Mouse (Mus musculus) heart, embryonic 15.5 days (tissue): Measurements from ENCODE around the gene Bcl2. TPM values are rescaled to one million over a fixed set of nuclear protein-coding genes. Genes with fewer than 3 reads are reported as not detected.
"Not testable (repeated sequence)": the region's sequence is repeated elsewhere in the genome, so short reads cannot be mapped to it uniquely, and the experiment has no call there.

Experiments used
- ATAC-seq: fragments of 200-750 bp; cut with Nextera tagmentation; replicated peaks from 2 replicates; pipeline ENCODE4 v1.8.0; 2017; ENCODE audit warnings: low read depth, moderate TSS enrichment; ENCODE audit not compliant: insufficient number of reproducible peaks, insufficient read depth, low FRiP score
- H3K27ac ChIP-seq: fragments of 300-500 bp; sonication (generic); 2 replicates; pipeline ENCODE4 v1.5.1; 2015; ENCODE audit warnings: mild to moderate bottlenecking, inconsistent platforms
- H3K27me3 ChIP-seq: fragments of 300-500 bp; sonication (generic); 2 replicates; pipeline ENCODE4 v1.6.1; 2015; ENCODE audit warnings: inconsistent platforms
- H3K36me3 ChIP-seq: fragments of 300-500 bp; sonication (generic); 2 replicates; pipeline ENCODE4 v1.6.1; 2015; ENCODE audit warnings: mild to moderate bottlenecking, inconsistent platforms
- H3K4me1 ChIP-seq: fragments of 300-500 bp; sonication (generic); replicated peaks from 2 replicates; pipeline ENCODE4 v1.6.1; 2015; ENCODE audit warnings: inconsistent platforms
- H3K4me2 ChIP-seq: fragments of 300-500 bp; sonication (generic); 2 replicates; pipeline ENCODE4 v1.6.1; 2015; ENCODE audit warnings: inconsistent platforms, mild to moderate bottlenecking, moderate library complexity
- H3K4me3 ChIP-seq: fragments of 300-500 bp; sonication (generic); 2 replicates; pipeline ENCODE4 v1.5.1; 2015; ENCODE audit warnings: mild to moderate bottlenecking, inconsistent platforms
- H3K9ac ChIP-seq: fragments of 300-500 bp; sonication (generic); 2 replicates; pipeline ENCODE4 v1.6.1; 2015; ENCODE audit warnings: mild to moderate bottlenecking, inconsistent platforms
- H3K9me3 ChIP-seq: fragments of 300-500 bp; sonication (generic); replicated peaks from 2 replicates; pipeline ENCODE4 v1.6.1; 2016; ENCODE audit warnings: inconsistent platforms
- WGBS: fragments of 180-500 bp; shearing (Covaris S2); methylation state at CpG from one replicate; pipeline ENCODE4 v1.1.7; 2015; ENCODE audit warnings: mixed read lengths; 5-methylcytosine and 5-hydroxymethylcytosine counted together
- polyA plus RNA-seq: library from polyadenylated mRNA; unstranded; fragments of >200 nt; fragmentation: Nextera tagmentation; extraction: Ambion mirVana; gene quantifications from 2 replicates; pipeline ENCODE4 v1.2.1, GENCODE M21; 2015

The Bcl2 gene
- polyA plus RNA-seq, 1 experiment from 2014 or later = 7.4 TPM

GRCm38 (mm10) chr1:106739810-106740209, 25.7 kb upstream of the Bcl2 start:
- no peak for ATAC-seq
- Histone ChIP-seq H3K27me3 (no peaks in the 10 kb centered on the region), H3K36me3 (peaks cover 10% of the 10 kb centered on the region; the same call in 1 of the 2 replicates), H3K9me3 (no peaks in the 10 kb centered on the region), H3K4me3 (no peak overlapping the region), H3K4me1 (no peaks in the 10 kb centered on the region), H3K9ac (no peak overlapping the region), H3K4me2 (no peak overlapping the region), H3K27ac (no peak overlapping the region)
- WGBS = 88% methylated on average over 5 of the region's 5 CpGs

- 88% methylated on average over 3 of the region's 3 CpGs for WGBS
- H3K36me3 ChIP-seq = peaks cover 11% of the 10 kb centered on the region; the same call in 1 of the 2 replicates
- H3K4me2 ChIP-seq = no peak overlapping the region
- no peaks in the 10 kb centered on the region for H3K9me3 ChIP-seq
- H3K9ac ChIP-seq = no peak overlapping the region
- no peak overlapping the region for H3K4me3 ChIP-seq
- ATAC-seq = no peak
- no peaks in the 10 kb centered on the region for H3K4me1 ChIP-seq
- no peaks in the 10 kb centered on the region for H3K27me3 ChIP-seq
- H3K27ac ChIP-seq = no peak overlapping the region
Observed at GRCm38 (mm10) chr1:106738092-106738491, 24.0 kb upstream of the Bcl2 start.

- 90% methylated on average over 8 of the region's 8 CpGs for WGBS
- H3K27ac ChIP-seq = no peak overlapping the region
Observed at GRCm38 (mm10) chr1:106736211-106736610, 22.1 kb upstream of the Bcl2 start.

GRCm38 (mm10) chr1:106735586-106735985, 21.5 kb upstream of the Bcl2 start:
- no peaks in the 10 kb centered on the region for H3K4me1 ChIP-seq
- peaks cover 8% of the 10 kb centered on the region; the same call in 1 of the 2 replicates for H3K36me3 ChIP-seq
- WGBS = 48% methylated on average over 2 of the region's 2 CpGs
- H3K9me3 ChIP-seq = no peaks in the 10 kb centered on the region
- no peak overlapping the region for H3K27ac ChIP-seq
- ATAC-seq = no peak
- H3K27me3 ChIP-seq = no peaks in the 10 kb centered on the region
- H3K4me2 ChIP-seq = no peak overlapping the region
- H3K9ac ChIP-seq = no peak overlapping the region
- no peak overlapping the region for H3K4me3 ChIP-seq

More at GRCm38 (mm10) chr1:106736211-106736610, 22.1 kb upstream of the Bcl2 start:
- Histone ChIP-seq H3K4me3 (no peak overlapping the region), H3K36me3 (peaks cover 8% of the 10 kb centered on the region; the same call in 1 of the 2 replicates), H3K9me3 (no peaks in the 10 kb centered on the region), H3K4me1 (no peaks in the 10 kb centered on the region), H3K9ac (no peak overlapping the region), H3K4me2 (no peak overlapping the region), H3K27me3 (no peaks in the 10 kb centered on the region)
- ATAC-seq = no peak

GRCm38 (mm10) chr1:106722061-106722460, 8.0 kb upstream of the Bcl2 start:
- Histone ChIP-seq H3K36me3 (no peaks in the 10 kb centered on the region), H3K9ac (no peak overlapping the region), H3K27ac (no peak overlapping the region), H3K4me1 (no peaks in the 10 kb centered on the region), H3K9me3 (no peaks in the 10 kb centered on the region), H3K27me3 (no peaks in the 10 kb centered on the region), H3K4me3 (no peak overlapping the region), H3K4me2 (no peak overlapping the region)
- 55% methylated on average over 5 of the region's 5 CpGs for WGBS
- ATAC-seq = no peak

GRCm38 (mm10) chr1:106717736-106718135, 3.7 kb upstream of the Bcl2 start:
- not testable (repeated sequence) for H3K27ac ChIP-seq, H3K4me2 ChIP-seq, H3K36me3 ChIP-seq, H3K4me3 ChIP-seq, H3K9ac ChIP-seq, ATAC-seq, H3K9me3 ChIP-seq, H3K27me3 ChIP-seq
- H3K4me1 ChIP-seq = peaks cover 13% of the 10 kb centered on the region
- WGBS = 65% methylated on average over 7 of the region's 7 CpGs

- Histone ChIP-seq H3K36me3 (no peaks in the 10 kb centered on the region), H3K27me3 (no peaks in the 10 kb centered on the region), H3K9ac (no peak overlapping the region), H3K27ac (no peak overlapping the region), H3K9me3 (no peaks in the 10 kb centered on the region), H3K4me2 (no peak overlapping the region), H3K4me3 (no peak overlapping the region), H3K4me1 (peaks cover 19% of the 10 kb centered on the region)
- 23% methylated on average over 7 of the region's 7 CpGs for WGBS
- no peak for ATAC-seq
Observed at GRCm38 (mm10) chr1:106717071-106717601, 3.1 kb upstream of the Bcl2 start.

GRCm38 (mm10) chr1:106716141-106716540, 2.1 kb upstream of the Bcl2 start:
- Histone ChIP-seq H3K9ac (no peak overlapping the region), H3K4me3 (no peak overlapping the region), H3K9me3 (no peaks in the 10 kb centered on the region), H3K27ac (no peak overlapping the region), H3K4me2 (no peak overlapping the region), H3K36me3 (no peaks in the 10 kb centered on the region), H3K27me3 (no peaks in the 10 kb centered on the region), H3K4me1 (peaks cover 27% of the 10 kb centered on the region)
- 94% methylated on average over 3 of the region's 3 CpGs for WGBS
- ATAC-seq = no peak

GRCm38 (mm10) chr1:106715111-106716083, 1.3 kb upstream of the Bcl2 start:
- 81% methylated on average over 13 of the region's 13 CpGs for WGBS
- Histone ChIP-seq H3K36me3 (no peaks in the 10 kb centered on the region), H3K9ac (no peak overlapping the region), H3K9me3 (no peaks in the 10 kb centered on the region), H3K4me3 (no peak overlapping the region), H3K4me1 (peaks cover 27% of the 10 kb centered on the region), H3K27ac (no peak overlapping the region), H3K4me2 (no peak overlapping the region), H3K27me3 (no peaks in the 10 kb centered on the region)
- no peak for ATAC-seq

- peak; percentile 10 for ATAC-seq
- Histone ChIP-seq H3K4me2 (peak overlapping the region; percentile 92), H3K4me1 (peaks cover 27% of the 10 kb centered on the region), H3K27ac (peak overlapping the region; percentile 87), H3K4me3 (peak overlapping the region; percentile 96), H3K27me3 (no peaks in the 10 kb centered on the region), H3K9ac (peak overlapping the region; percentile 91), H3K9me3 (no peaks in the 10 kb centered on the region), H3K36me3 (no peaks in the 10 kb centered on the region)
- 5% methylated on average over 21 of the region's 21 CpGs for WGBS
Observed at GRCm38 (mm10) chr1:106714530-106714981, 482 bp upstream of the Bcl2 start.

GRCm38 (mm10) chr1:106712330-106712729, 1.7 kb downstream of the Bcl2 start:
- no peak overlapping the region for H3K27ac ChIP-seq
- no peaks in the 10 kb centered on the region for H3K36me3 ChIP-seq
- H3K9ac ChIP-seq = peak overlapping the region; percentile 91
- H3K4me1 ChIP-seq = peaks cover 30% of the 10 kb centered on the region
- WGBS = 5% methylated on average over 22 of the region's 22 CpGs
- H3K4me3 ChIP-seq = peak overlapping the region; percentile 96
- no peaks in the 10 kb centered on the region for H3K9me3 ChIP-seq
- ATAC-seq = no peak
- H3K27me3 ChIP-seq = no peaks in the 10 kb centered on the region
- peak overlapping the region; percentile 92 for H3K4me2 ChIP-seq
